Mouse (Mus musculus): ENCODE measurements around the gene Hmgb1. TPM values are rescaled to one million over a fixed set of nuclear protein-coding genes. Genes with fewer than 3 reads are reported as not detected.

Gene Hmgb1
- polyA plus RNA-seq, 1 experiment: 231 TPM

GRCm38 (mm10) chr5:149091256-149091655, 93.0 kb downstream of the Hmgb1 start:
- H3K4me3 ChIP-seq (replicated peaks; ENCODE audit: control insufficient read depth, low read depth, low read length): no peak overlapping the region
- TF ChIP-seq POLR2A (IDR thresholded peaks at IDR 0.05; ENCODE audit: borderline replicate concordance, control insufficient read depth, low read depth, low read length) (no peak), CTCF (IDR thresholded peaks at IDR 0.05; ENCODE audit: control insufficient read depth, insufficient read depth, low read length) (no peak)
- WGBS: 91% methylated on average over 14 of the region's 14 CpGs
- no peak overlapping the region for H3K27ac ChIP-seq (ENCODE audit: control insufficient read depth, insufficient read depth, low read depth, low read length, poor library complexity)
- peaks cover 2% of the 10 kb centered on the region; the same call in 1 of the 2 replicates for H3K4me1 ChIP-seq (ENCODE audit: control insufficient read depth, insufficient read depth, low read length)

GRCm38 (mm10) chr5:149089860-149090259, 94.4 kb downstream of the Hmgb1 start:
- no peak overlapping the region for H3K4me3 ChIP-seq (replicated peaks; ENCODE audit: control insufficient read depth, low read depth, low read length)
- H3K4me1 ChIP-seq (ENCODE audit: control insufficient read depth, insufficient read depth, low read length): peaks cover 2% of the 10 kb centered on the region
- WGBS: 75% methylated on average over 2 of the region's 2 CpGs
- no peak overlapping the region for H3K27ac ChIP-seq (ENCODE audit: control insufficient read depth, insufficient read depth, low read depth, low read length, poor library complexity)
- no peak for TF ChIP-seq POLR2A (IDR thresholded peaks at IDR 0.05; ENCODE audit: borderline replicate concordance, control insufficient read depth, low read depth, low read length)
- no peak for TF ChIP-seq CTCF (IDR thresholded peaks at IDR 0.05; ENCODE audit: control insufficient read depth, insufficient read depth, low read length)

- no peak overlapping the region for H3K4me3 ChIP-seq (replicated peaks; ENCODE audit: control insufficient read depth, low read depth, low read length)
- H3K27ac ChIP-seq (ENCODE audit: control insufficient read depth, insufficient read depth, low read depth, low read length, poor library complexity): no peak overlapping the region
- H3K4me1 ChIP-seq (ENCODE audit: control insufficient read depth, insufficient read depth, low read length): peaks cover 2% of the 10 kb centered on the region
- 83% methylated on average over 5 of the region's 5 CpGs for WGBS
- TF ChIP-seq CTCF (IDR thresholded peaks at IDR 0.05; ENCODE audit: control insufficient read depth, insufficient read depth, low read length) (no peak), POLR2A (IDR thresholded peaks at IDR 0.05; ENCODE audit: borderline replicate concordance, control insufficient read depth, low read depth, low read length) (no peak)
These were observed 94.8 kb downstream of the Hmgb1 start for GRCm38 (mm10) chr5:149089456-149089855.

GRCm38 (mm10) chr5:149088891-149089290, 95.4 kb downstream of the Hmgb1 start:
- Histone ChIP-seq H3K4me3 (replicated peaks; ENCODE audit: control insufficient read depth, low read depth, low read length) (no peak overlapping the region), H3K4me1 (ENCODE audit: control insufficient read depth, insufficient read depth, low read length) (peaks cover 2% of the 10 kb centered on the region), H3K27ac (ENCODE audit: control insufficient read depth, insufficient read depth, low read depth, low read length, poor library complexity) (no peak overlapping the region)
- WGBS: 48% methylated on average over 6 of the region's 6 CpGs
- TF ChIP-seq POLR2A (IDR thresholded peaks at IDR 0.05; ENCODE audit: borderline replicate concordance, control insufficient read depth, low read depth, low read length) (no peak), CTCF (IDR thresholded peaks at IDR 0.05; ENCODE audit: control insufficient read depth, insufficient read depth, low read length) (no peak)

- Histone ChIP-seq H3K4me1 (ENCODE audit: control insufficient read depth, insufficient read depth, low read length) (peaks cover 2% of the 10 kb centered on the region), H3K27ac (ENCODE audit: control insufficient read depth, insufficient read depth, low read depth, low read length, poor library complexity) (no peak overlapping the region), H3K4me3 (replicated peaks; ENCODE audit: control insufficient read depth, low read depth, low read length) (no peak overlapping the region)
- TF ChIP-seq POLR2A (IDR thresholded peaks at IDR 0.05; ENCODE audit: borderline replicate concordance, control insufficient read depth, low read depth, low read length) (no peak), CTCF (IDR thresholded peaks at IDR 0.05; ENCODE audit: control insufficient read depth, insufficient read depth, low read length) (peak; percentile 48; the same call in 1 of the 2 replicates)
- WGBS: 77% methylated on average over 3 of the region's 3 CpGs
These were observed 96.1 kb downstream of the Hmgb1 start for GRCm38 (mm10) chr5:149088149-149088548.

- Histone ChIP-seq H3K4me1 (ENCODE audit: control insufficient read depth, insufficient read depth, low read length) (peaks cover 2% of the 10 kb centered on the region), H3K27ac (ENCODE audit: control insufficient read depth, insufficient read depth, low read depth, low read length, poor library complexity) (peak overlapping the region; percentile 48), H3K4me3 (replicated peaks; ENCODE audit: control insufficient read depth, low read depth, low read length) (no peak overlapping the region)
- 62% methylated on average over 10 of the region's 10 CpGs for WGBS
- no peak for TF ChIP-seq POLR2A (IDR thresholded peaks at IDR 0.05; ENCODE audit: borderline replicate concordance, control insufficient read depth, low read depth, low read length)
- TF ChIP-seq CTCF (IDR thresholded peaks at IDR 0.05; ENCODE audit: control insufficient read depth, insufficient read depth, low read length): no peak
These were observed 97.7 kb downstream of the Hmgb1 start for GRCm38 (mm10) chr5:149086382-149087244.

- H3K4me1 ChIP-seq (ENCODE audit: control insufficient read depth, insufficient read depth, low read length): no peaks in the 10 kb centered on the region; the same call in 1 of the 2 replicates
- H3K27ac ChIP-seq (ENCODE audit: control insufficient read depth, insufficient read depth, low read depth, low read length, poor library complexity): 0 out of 2 replicates have a peak overlapping the region, but pooled peaks have one; percentile 7
- H3K4me3 ChIP-seq (replicated peaks; ENCODE audit: control insufficient read depth, low read depth, low read length): no peak overlapping the region
- WGBS: 60% methylated on average over 8 of the region's 8 CpGs
- TF ChIP-seq CTCF (IDR thresholded peaks at IDR 0.05; ENCODE audit: control insufficient read depth, insufficient read depth, low read length): no peak
- TF ChIP-seq POLR2A (IDR thresholded peaks at IDR 0.05; ENCODE audit: borderline replicate concordance, control insufficient read depth, low read depth, low read length): no peak
These were observed 103.8 kb downstream of the Hmgb1 start for GRCm38 (mm10) chr5:149080466-149080865.

- Histone ChIP-seq H3K4me1 (ENCODE audit: control insufficient read depth, insufficient read depth, low read length) (no peaks in the 10 kb centered on the region; the same call in 1 of the 2 replicates), H3K27ac (ENCODE audit: control insufficient read depth, insufficient read depth, low read depth, low read length, poor library complexity) (no peak overlapping the region), H3K4me3 (replicated peaks; ENCODE audit: control insufficient read depth, low read depth, low read length) (no peak overlapping the region)
- TF ChIP-seq POLR2A (IDR thresholded peaks at IDR 0.05; ENCODE audit: borderline replicate concordance, control insufficient read depth, low read depth, low read length) (no peak), CTCF (IDR thresholded peaks at IDR 0.05; ENCODE audit: control insufficient read depth, insufficient read depth, low read length) (no peak)
- whole genome bisulfite sequencing: 57% methylated on average over 7 of the region's 7 CpGs
These were observed 104.5 kb downstream of the Hmgb1 start for GRCm38 (mm10) chr5:149079758-149080150.

Measured in bone marrow, adult 2 months (tissue).